Mouse (Mus musculus) liver, postnatal 0 days (tissue): ENCODE data around the gene Myh6.

ENCODE experiments used
- CTCF ChIP-seq: sonication (generic); IDR thresholded peaks from 2 replicates; pipeline ENCODE4 v1.5.1; 2016; ENCODE audit warnings: antibody characterized with exemption, low read depth
- EP300 ChIP-seq: IDR thresholded peaks from 2 replicates; pipeline ENCODE4 v1.6.1; 2016; ENCODE audit warnings: antibody characterized with exemption, low read depth, mild to moderate bottlenecking

DNA sequence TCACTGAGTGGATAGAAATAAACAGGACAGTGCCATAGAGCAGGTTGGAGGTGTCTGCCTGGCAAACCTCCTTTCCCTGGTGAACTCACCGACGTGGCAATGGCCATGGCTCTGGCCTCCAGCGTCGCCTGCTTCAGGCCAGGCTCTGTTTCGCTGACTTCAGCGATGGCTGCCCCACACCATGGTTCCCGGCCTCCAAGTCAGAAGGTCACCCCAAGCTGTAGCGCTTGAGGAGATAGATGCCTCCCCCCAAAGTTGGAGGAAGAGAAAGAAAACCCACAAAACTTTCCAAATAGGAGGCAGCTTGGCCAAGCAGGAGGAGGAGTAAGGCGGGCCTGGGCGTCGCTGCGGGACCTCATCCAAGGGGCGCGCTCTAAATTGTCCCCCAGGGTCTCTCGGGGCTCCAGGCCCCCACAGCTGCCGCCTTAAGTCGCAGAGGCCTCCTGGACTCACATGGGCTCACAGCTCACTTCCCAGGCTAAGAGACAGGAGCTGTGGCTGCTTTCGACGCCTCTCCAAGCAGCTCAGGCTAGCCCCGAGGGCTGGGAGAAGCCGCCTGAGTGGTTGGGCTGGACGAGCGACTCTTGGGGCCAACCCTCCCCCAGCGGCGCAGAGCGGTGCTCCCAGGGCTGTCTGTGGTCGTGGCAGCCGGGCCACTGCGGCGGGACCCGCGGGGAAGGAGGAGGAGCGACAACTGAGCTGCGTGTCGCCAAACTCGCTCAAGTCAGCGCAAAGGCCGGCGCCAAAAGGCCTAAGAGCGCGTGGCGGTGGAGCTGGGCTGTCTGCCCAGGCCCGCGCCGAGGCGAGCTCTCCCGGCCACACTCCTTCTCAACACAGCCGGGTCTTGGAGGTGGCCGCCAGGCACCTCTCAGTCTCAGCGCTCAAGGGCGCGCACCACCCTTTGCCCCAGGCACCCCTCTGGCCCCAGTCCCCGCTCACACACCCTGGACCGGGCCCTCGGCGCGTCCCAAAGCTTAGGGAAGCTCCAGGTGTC is 41.1 kb downstream of the Myh6 start, which contains the start of gene Efs:
- no peak for TF ChIP-seq CTCF
- no peak for TF ChIP-seq EP300
